Mouse (Mus musculus) pancreas, adult 10 weeks (tissue): ENCODE results near the gene Pou2f3. TPM values are rescaled to one million over a fixed set of nuclear protein-coding genes. Genes with fewer than 3 reads are reported as not detected.

Experiments used
- polyA plus RNA-seq: library from polyadenylated mRNA; stranded (reverse); fragments of 350-450 nt; fragmentation: Illumina TruSeq; extraction: RNeasy Lipid Tissue Mini Kit (QIAGEN cat#74804); gene quantifications from one replicate; pipeline ENCODE4 v1.2.3, GENCODE M21; 2015; ENCODE audit warnings: low read depth, low replicate concordance; ENCODE audit not compliant: insufficient read depth

The Pou2f3 gene
- polyA plus RNA-seq: not detected

DNA sequence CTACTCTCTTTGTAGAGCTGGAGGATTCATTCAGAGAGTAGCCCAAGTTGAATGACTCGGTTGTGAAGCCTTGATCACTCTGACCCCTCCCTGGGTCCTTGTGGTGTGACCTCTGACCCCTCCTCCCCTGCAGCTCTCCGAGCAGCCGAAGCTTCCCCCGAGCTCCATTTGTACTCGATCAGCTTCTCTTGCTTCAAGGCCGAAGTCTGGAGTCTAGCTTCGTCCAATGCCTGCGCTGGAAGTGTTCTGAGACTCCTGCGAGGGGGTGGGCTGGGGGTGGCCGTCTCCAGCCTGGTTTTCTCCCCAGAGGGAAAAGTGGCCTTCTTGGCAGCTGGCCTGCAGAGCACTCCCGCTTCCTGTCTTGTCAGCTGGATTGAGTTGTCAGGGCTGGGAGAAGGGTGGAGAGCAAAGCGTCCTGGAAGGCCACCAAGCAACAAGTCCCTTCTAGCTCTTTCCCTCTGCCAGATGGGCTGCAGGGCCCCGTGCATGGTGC lies at the start of gene Pou2f3:
Gene Pou2f3, minus strand, starts transcription at position 180 of the 493 bp plus-strand sequence.

DNA sequence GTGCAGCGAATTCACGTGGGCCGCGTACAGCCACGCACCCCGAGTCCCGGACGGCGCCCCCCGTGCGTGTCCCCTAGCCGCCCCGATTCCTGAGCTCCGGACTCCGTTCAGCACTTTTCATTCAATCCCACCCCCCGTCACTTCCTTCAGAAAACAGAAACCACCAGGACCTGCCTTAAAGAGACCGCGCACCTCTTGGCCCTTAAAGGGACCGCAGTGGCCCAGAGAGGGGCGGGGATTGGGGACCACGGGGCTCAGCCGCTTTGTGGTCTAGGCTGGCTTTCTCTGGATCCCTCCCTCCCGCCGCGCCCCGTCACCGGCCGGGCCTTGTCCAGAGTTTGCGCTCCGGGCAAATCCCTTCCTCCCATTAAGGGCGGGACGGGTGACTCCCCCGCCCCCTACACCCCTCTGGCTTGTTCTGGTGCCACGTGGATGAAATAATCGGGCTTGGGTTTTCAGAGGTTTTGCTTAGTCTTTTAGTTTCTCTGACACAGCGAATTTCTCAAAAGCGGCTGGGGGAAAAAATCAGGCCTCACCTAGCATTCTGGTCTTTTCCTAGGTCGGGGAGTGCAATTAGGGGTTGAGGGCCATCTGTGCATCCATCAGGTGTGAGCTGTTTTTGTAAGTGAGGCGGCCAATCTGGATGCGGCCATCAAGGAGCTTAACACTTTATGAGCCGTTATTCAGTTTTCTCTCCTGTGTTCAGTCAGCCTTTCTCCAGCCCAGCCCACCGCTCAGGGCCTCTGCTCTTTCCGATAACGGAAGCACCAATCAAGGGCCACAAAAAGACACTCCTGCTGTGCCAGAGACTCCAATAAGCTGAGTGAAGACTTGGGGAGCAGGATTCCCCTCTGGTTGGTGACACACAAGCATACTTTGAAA lies 29.8 kb upstream of the Pou2f3 start, which contains the start of gene Oaf:
Gene Oaf, minus strand, starts transcription at position 200 of the 882 bp plus-strand sequence.

GRCm38 (mm10) chr9:43116134-43116996 lies 93.8 kb downstream of the Pou2f3 start, which contains the start of gene Tmem136:
TSS of gene Tmem136 (minus strand) at chr9:43116570.

DNA sequence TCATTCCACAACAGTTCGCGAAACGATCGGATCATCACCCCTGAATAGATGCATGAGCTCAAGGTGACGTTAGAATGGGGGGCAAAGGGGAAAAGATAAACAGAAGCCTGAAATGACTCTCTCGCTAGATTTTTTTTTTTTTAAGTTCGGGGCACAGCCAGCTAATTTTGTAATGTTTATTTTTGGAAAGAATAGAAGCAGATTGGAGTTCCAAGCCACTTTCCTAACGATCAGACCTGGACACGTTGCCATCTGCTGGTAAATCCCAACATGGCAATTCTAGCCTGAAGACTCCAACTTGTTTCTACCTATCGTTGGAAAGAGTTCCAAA lies 103.0 kb downstream of the Pou2f3 start, which contains the start of gene Arhgef12:
Gene Arhgef12, minus strand, starts transcription at position 53 of the 331 bp plus-strand sequence.

Other genes starting within 250 kb of the Pou2f3 start
- gene Arhgef12, start 103.1 kb downstream of the Pou2f3 start, polyA plus RNA-seq: 19.4 TPM
- 1.2 TPM for gene Tmem136, start 93.8 kb downstream of the Pou2f3 start, polyA plus RNA-seq
- 6.5 TPM for gene Oaf, start 29.5 kb upstream of the Pou2f3 start, polyA plus RNA-seq
- not detected for gene Trim29, start 100.5 kb upstream of the Pou2f3 start, polyA plus RNA-seq